Comparison of ENCODE assay signal across 22 mouse cellular contexts in genomic region chr6:129124531-129124930, GRCm38 (mm10). TPM values are rescaled to one million over a fixed set of nuclear protein-coding genes. Genes with fewer than 3 reads are reported as not detected.
DNase-seq lines count a peak whose midpoint lies in the region; ATAC-seq and TF ChIP-seq lines count a peak whose summit lies in the region.
"Not testable (repeated sequence)": the region's sequence is repeated elsewhere in the genome, so short reads cannot be mapped to it uniquely, and the experiment has no call there.
"Had no signal": no experiment of that assay in that cellular context is flagged by ENCODE, and none has a peak within 500 bp of the region (broad histone marks: within the 10 kb centered on the region; RNA-seq: fewer than 3 reads in every experiment).

No protein-coding gene starts in this region.

- H3K9me3 ChIP-seq in forebrain, embryonic 14.5 days (replicated peaks; ENCODE audit: control insufficient read depth, low read length); midbrain, embryonic 14.5 days (ENCODE audit: control insufficient read depth, low read length): not testable (repeated sequence)

- not testable (repeated sequence) for H3K4me2 ChIP-seq in forebrain, embryonic 14.5 days (ENCODE audit: low read length); midbrain, embryonic 14.5 days (ENCODE audit: low read length)

- not testable (repeated sequence) for H3K27me3 ChIP-seq in forebrain, embryonic 14.5 days (replicated peaks; ENCODE audit: control insufficient read depth, insufficient read depth, low read length); liver, adult 2 months (ENCODE audit: control insufficient read depth, insufficient read depth, low read length); midbrain, embryonic 14.5 days (ENCODE audit: control insufficient read depth, insufficient read depth, low read length)

- TF ChIP-seq CTCF in liver, adult 2 months (IDR thresholded peaks at IDR 0.05; ENCODE audit: low read depth, low read length): not testable (repeated sequence)

- not testable (repeated sequence) for H3K4me1 ChIP-seq in forebrain, embryonic 14.5 days (ENCODE audit: control insufficient read depth, insufficient read depth, low read length); liver, adult 2 months (ENCODE audit: control insufficient read depth, insufficient read depth, low read length); midbrain, embryonic 14.5 days (ENCODE audit: control insufficient read depth, insufficient read depth, low read length)

- H3K27ac ChIP-seq in forebrain, embryonic 14.5 days (ENCODE audit: low read depth, low read length); liver, adult 2 months (replicated peaks; ENCODE audit: insufficient read depth, low read depth, low read length); midbrain, embryonic 14.5 days (replicated peaks; ENCODE audit: low read depth, low read length): not testable (repeated sequence)

- not testable (repeated sequence) for H3K36me3 ChIP-seq in forebrain, embryonic 14.5 days (ENCODE audit: control insufficient read depth, insufficient read depth, low read length); liver, adult 2 months (ENCODE audit: control insufficient read depth, insufficient read depth, low read length); midbrain, embryonic 14.5 days (ENCODE audit: control insufficient read depth, insufficient read depth, low read length)

- not testable (repeated sequence) for H3K9ac ChIP-seq in forebrain, embryonic 14.5 days (ENCODE audit: low read length); liver, adult 2 months (ENCODE audit: low read depth, low read length); midbrain, embryonic 14.5 days (replicated peaks; ENCODE audit: low read length)

- not testable (repeated sequence) for ATAC-seq in forebrain, embryonic 14.5 days; midbrain, embryonic 14.5 days (ENCODE audit: low FRiP score, low TSS enrichment)

- not testable (repeated sequence) for TF ChIP-seq POLR2A in liver, adult 2 months (IDR thresholded peaks at IDR 0.05; ENCODE audit: extremely low read depth, insufficient read depth, low read length)

- DNase-seq in 416B (ENCODE audit: low read depth): peak; percentile 55
- peak; percentile 24 for DNase-seq in brain, adult 2 months (ENCODE audit: low read depth, low spot score)
- DNase-seq in forebrain, embryonic 14.5 days (ENCODE audit: low spot score): peak; percentile 56
- peak; percentile 72 for DNase-seq in heart, adult 11 months
- peak; percentile 18 for DNase-seq in liver, adult 2 months (ENCODE audit: extremely low read depth, low read depth, low spot score)
- DNase-seq in lung, postnatal 10 days: peak; percentile 19
- DNase-seq in midbrain, embryonic 14.5 days: peak; percentile 11

- not testable (repeated sequence) for H3K4me3 ChIP-seq in forebrain, embryonic 14.5 days (ENCODE audit: low read depth, low read length); liver, adult 2 months (ENCODE audit: insufficient read depth, low read depth, low read length); midbrain, embryonic 14.5 days (replicated peaks; ENCODE audit: low read depth, low read length)

- not testable (repeated sequence) for H3K79me2 ChIP-seq in liver, adult 2 months (ENCODE audit: control insufficient read depth, insufficient read depth, low read length)

RNA-seq across cellular contexts. Expression of gene Clec2e, which starts 23.8 kb away (rescaled TPM):
- polyA plus RNA-seq in forebrain, embryonic 14.5 days (2014; fragmentation: Nextera tagmentation; extraction: Ambion mirVana): not detected in 2 replicates
- not detected in 2 replicates for total RNA-seq in liver, adult 2 months (2014; rRNA removed)
- 0.06 TPM in 1 of 2 replicates, not detected in the other for polyA plus RNA-seq in liver, adult 2 months (2012; rRNA removed)
- not detected in 2 replicates for polyA plus RNA-seq in midbrain, embryonic 14.5 days (2014; fragmentation: Nextera tagmentation; extraction: Ambion mirVana)
- total RNA-seq: adrenal gland, postnatal 25 days; CH12.LX; common myeloid progenitor, adult 5-6 weeks; G1E; hematopoietic stem cell, adult 5-6 weeks had no signal
- polyA plus RNA-seq: cerebellum, adult 2 months; embryonic facial prominence, embryonic 12.5 days; erythroblast, embryonic 14.5 days; forebrain, embryonic 12.5 days; forebrain, embryonic 16.5 days; G1E; heart, embryonic 11.5 days; heart, embryonic 14.5 days; heart, postnatal 0 days; hindbrain, embryonic 12.5 days; hindbrain, embryonic 15.5 days had no signal

RNA-seq across cellular contexts. Expression of gene Clec2d, which starts 55.9 kb away (rescaled TPM):
- not detected in 2 replicates for polyA plus RNA-seq in forebrain, embryonic 14.5 days (2014; fragmentation: Nextera tagmentation; extraction: Ambion mirVana)
- total RNA-seq in liver, adult 2 months (2014; rRNA removed): 521 and 532 TPM in 2 replicates
- polyA plus RNA-seq in liver, adult 2 months (2012; rRNA removed): 124 and 141 TPM in 2 replicates
- polyA plus RNA-seq in midbrain, embryonic 14.5 days (2014; fragmentation: Nextera tagmentation; extraction: Ambion mirVana): 0.17 TPM in 1 of 2 replicates, not detected in the other
- total RNA-seq: G1E had no signal
- polyA plus RNA-seq: erythroblast, embryonic 14.5 days; forebrain, embryonic 12.5 days; G1E; heart, embryonic 11.5 days; hindbrain, embryonic 12.5 days had no signal

Comparison
In these comparisons a context has a peak if more than half of its experiments do, and no peak if none do; other contexts are left out.
1. DNase-seq: peak in every context shown above with its lines; median percentile 72 in heart, adult 11 months; 56 in forebrain, embryonic 14.5 days; 55 in 416B; 24 in brain, adult 2 months; 19 in lung, postnatal 10 days; 18 in liver, adult 2 months; 11 in midbrain, embryonic 14.5 days.
2. RNA of gene Clec2d, which starts 55.9 kb away (polyA plus RNA-seq): 124 to 141 TPM in liver, adult 2 months; 0.17 TPM in midbrain, embryonic 14.5 days and not detected in forebrain, embryonic 14.5 days; every median in the first group is over 100 times any median in the second.